Mouse (Mus musculus) heart, postnatal 25 days (tissue): ENCODE results near the gene Fgfr2. TPM values are rescaled to one million over a fixed set of nuclear protein-coding genes. Genes with fewer than 3 reads are reported as not detected.
A peak's percentile ranks its signal among the peaks of the same experiment; 100 is the strongest.

Experiments used
- DNase-seq: peaks from one replicate; pipeline ENCODE4 v3.0.0; 2022; ENCODE audit warnings: low spot score
- intact Hi-C: fragments of 180-260 bp; cut with DNase I; formaldehyde crosslinking; loops from one replicate; pipeline ENCODE4 v1.15.1; 2025
- total RNA-seq, 2 experiments: library from RNA; stranded (reverse); gene quantifications; 2 replicates each; pipeline ENCODE4 v1.2.3; 2021

Fgfr2 gene
- total RNA-seq, 2 experiments from 2014 or later, result 1.7 to 1.8 TPM

DNA sequence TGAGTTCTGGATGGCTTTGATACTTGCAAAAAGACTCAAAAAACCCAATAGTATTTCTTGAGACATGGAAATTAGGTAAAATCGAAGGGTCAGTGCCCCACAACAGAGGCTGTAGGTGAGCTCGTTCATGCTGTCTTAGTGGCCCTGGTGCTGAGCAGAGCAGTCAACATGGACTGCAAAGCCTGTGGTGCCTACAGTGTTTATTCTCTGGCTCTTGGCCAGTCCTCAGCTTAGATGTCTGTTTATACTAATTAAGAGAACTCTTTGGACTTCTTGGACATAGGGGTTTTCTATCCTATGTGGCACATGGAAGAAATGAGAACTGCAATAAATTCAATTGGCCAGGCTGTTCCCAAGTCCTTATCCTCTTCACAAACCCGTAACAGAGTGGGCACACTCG lies 2811.8 kb downstream of the Fgfr2 start:
- intact Hi-C loops, result no loop called here
- no peak for DNase-seq

- no peak for DNase-seq
- intact Hi-C loops, result no loop called here
Observed at GRCm38 (mm10) chr7:130309180-130309579, 2814.0 kb downstream of the Fgfr2 start.

GRCm38 (mm10) chr7:130307036-130307435 lies 2816.1 kb downstream of the Fgfr2 start:
- no peak for DNase-seq
- intact Hi-C loops, result no loop called here

GRCm38 (mm10) chr7:130304642-130305041 lies 2818.5 kb downstream of the Fgfr2 start:
- intact Hi-C loops, result no loop called here
- no peak for DNase-seq

DNA sequence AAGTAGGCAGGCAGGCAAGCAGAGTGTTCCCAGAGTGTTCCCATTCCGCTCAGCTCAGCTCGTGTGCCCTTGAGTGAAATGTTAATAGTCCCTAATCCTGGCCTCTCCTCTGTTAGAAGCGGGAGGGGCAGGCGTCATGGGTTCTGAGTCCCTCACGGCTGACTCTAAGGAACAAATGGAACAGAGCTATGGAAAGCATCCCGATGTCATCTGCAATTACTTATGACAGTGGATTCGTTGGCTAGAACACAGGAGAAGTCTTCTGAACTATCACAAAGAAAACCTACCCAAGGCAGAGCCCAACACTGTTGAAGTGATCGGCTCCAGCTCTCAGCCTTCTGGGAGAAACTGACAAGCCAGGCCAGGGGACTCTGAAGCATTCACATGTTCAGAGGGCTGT lies 2819.7 kb downstream of the Fgfr2 start:
- intact Hi-C loops, result no loop called here
- DNase-seq, result no peak

DNA sequence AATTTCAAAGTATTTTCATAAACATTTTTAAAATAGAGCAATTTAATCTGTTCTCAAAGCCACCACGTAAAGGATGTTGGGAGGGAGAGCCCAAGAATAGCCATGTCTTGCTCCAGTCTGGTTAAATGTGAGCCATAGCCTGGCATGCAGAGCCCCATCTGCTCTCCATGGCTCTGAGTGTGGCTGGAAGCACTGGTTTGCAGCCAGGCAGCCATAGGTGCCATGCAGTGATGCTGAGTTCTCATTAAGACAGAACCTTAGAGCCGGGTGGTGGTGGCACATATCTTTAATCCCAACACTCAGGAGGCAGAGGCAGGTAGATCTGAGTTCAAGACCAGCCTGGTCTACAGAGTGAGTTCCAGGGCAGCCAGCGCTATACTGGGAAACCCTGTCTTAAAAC lies 2822.5 kb downstream of the Fgfr2 start:
- intact Hi-C loops, result no loop called here
- DNase-seq, result no peak

- DNase-seq, result no peak
- intact Hi-C loops, result no loop called here
Observed at GRCm38 (mm10) chr7:130298926-130299594, 2824.1 kb downstream of the Fgfr2 start.

DNA sequence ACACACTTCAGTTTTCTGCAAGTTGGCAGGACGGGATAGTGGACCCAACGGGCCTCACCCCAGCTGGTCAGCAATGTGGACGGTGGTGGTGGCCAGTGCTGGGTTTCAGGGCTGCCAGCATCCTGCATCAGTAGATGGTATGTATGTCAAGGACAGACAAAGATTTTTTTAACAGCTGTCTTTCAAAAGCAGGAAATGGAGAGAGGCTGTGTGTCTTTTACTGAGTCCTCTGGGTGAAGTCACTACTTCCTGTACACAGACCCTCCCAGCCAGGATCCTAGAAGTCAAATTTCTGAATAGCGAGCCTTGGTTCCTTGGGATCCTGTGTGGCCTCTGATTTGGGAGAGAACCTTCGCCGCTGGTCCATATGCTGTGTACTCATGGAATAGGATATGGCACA lies 2832.0 kb downstream of the Fgfr2 start:
- intact Hi-C loops, result no loop called here
- DNase-seq, result no peak

DNA sequence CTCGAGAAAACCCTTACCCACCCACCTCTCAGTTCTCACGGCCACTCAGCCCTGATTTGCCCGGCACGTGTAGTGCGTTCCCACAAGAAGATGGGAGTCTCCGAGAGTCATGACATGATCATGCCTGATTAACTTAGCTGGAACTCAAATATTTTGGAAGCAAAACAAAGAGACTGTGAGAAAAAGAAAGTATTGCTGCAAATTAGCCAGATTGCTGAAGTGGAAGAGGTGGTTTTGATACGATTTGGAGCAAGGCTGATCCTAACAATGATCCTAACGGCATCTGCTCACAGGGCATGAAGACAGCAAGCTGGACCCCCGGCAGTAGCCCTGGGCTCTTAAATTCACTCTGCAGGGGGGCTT lies 2833.7 kb downstream of the Fgfr2 start:
- no peak for DNase-seq

DNA sequence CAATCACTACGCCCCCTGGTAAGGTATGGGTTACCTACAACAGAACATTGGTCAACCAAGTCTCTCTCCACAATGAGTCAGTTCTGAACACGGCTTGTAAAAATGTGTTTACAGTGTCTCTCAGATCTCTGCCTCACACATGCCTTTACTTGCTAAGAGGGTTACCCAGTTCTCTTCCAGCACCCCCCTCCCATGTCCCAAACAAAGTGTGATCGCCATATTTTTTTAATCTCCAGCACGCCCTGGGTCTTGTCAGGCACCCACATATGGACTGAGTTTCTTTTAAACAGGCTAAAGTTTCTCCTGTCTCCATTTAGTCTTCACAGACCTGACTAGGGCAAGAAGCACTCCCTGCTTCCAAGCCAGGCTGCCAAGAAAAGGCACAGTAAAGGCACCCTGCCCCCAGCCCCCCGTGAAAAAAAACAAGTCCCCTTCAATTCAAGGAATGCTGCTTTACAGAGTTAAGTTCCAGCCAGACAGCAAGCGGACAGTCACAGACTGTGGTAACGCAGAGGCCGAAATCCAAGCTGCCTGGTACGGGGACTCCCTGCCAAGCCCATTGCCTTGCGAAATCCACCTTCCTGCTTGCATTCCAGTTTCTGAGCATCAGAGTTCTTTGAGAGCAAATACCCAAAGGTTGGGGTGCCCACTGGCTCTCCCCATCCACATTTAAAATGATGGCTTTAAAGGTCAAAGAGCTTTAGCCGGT lies 2834.3 kb downstream of the Fgfr2 start:
- intact Hi-C loops, result no loop called here
- no peak for DNase-seq

More for the DNA sequence above, 2833.7 kb downstream of the Fgfr2 start:
- intact Hi-C loops, result no loop called here

GRCm38 (mm10) chr7:130288248-130288647 lies 2834.9 kb downstream of the Fgfr2 start:
- intact Hi-C loops, result no loop called here
- no peak for DNase-seq

DNA sequence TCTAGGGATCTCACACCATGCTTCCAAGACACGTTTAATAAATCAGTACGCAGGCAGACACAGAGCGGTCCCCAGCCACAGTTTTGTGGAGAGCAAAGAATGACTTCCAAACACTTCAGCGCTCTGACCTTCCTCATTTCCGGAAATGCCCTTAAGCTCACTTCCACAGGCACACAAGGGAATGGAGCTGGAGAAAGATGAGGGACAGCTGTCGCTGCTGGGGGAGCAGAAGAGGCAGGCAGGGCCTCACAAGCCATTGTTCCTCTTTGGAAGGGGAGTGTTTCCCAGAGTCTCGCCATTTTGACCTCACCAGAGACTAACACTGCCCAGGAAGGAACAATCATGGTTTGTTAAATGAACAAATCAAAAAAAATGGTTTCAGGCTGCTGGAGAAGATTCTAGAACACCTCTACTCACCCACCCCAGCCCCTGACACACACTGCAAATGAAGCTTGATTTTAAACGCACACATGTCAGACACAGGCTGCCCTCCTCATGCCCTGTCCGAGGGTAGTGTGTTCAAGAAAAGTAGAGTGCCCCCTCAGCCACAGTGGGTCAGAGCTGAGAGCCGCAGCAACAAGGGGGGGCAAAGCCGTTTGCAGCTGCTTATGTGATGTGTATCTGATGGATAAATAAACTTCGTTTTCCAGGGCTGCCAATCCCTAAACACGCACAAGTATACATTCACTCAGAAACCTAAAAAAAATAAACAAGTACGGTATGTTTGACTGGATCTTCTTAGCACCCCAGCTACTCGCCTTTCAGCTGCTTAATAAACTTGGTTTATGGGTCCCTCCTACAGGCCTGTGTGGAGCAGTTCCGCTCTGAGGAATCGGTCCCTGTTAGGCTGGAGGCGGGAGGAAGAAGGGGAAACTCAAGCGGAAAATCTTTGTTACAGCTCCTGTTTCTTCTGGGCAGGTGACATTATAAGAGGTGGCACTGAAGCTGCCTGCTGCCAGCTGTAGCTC lies 2844.1 kb downstream of the Fgfr2 start:
- no peak for DNase-seq
- intact Hi-C loops, result loop anchor here (10.0 kb wide), 1 partner anchor 106 kb away; no protein-coding TSS in a partner anchor

DNA sequence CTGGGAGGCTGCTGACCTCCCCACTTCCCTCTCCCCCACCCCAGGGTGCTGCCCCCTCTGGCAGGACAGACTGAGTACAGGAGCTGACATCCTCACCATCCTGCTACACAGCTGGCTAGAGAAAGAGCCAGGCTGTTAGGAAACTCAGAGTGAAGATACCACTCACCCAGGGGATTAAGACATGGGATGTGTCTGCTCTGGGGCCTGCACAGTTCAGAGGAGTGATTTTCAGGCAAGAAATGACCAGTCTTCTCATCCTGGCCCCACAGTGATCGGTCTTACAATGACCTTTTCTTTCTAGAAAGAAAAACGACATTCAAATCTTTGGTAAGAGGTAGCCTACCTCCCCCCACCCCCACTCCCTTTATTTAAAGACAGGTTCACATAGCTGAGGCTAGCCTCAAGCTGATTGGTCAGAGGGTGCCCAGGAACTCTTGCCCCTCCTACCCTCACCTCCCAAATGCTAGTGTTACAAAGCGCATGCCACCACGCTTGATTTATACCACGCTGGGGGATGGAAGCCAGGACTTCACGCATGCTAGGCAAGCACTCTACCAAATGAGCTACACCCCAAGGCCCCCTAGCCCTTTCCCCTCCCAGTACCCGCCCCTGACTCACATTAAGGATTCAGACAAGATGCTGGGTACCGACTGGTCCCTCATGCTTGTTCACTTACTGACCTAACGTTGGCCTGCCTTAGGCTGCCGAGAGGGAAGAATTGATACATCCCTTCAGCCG lies 2845.0 kb downstream of the Fgfr2 start:
- no peak for DNase-seq
- intact Hi-C loops, result loop anchor here (10.0 kb wide), 1 partner anchor 107 kb away; no protein-coding TSS in a partner anchor

GRCm38 (mm10) chr7:130273265-130273664 lies 2849.9 kb downstream of the Fgfr2 start:
- intact Hi-C loops, result loop anchor here (1.0 to 10.0 kb wide), 4 partner anchors 48 to 620 kb away; no protein-coding TSS in a partner anchor
- peak; percentile 44 for DNase-seq

DNA sequence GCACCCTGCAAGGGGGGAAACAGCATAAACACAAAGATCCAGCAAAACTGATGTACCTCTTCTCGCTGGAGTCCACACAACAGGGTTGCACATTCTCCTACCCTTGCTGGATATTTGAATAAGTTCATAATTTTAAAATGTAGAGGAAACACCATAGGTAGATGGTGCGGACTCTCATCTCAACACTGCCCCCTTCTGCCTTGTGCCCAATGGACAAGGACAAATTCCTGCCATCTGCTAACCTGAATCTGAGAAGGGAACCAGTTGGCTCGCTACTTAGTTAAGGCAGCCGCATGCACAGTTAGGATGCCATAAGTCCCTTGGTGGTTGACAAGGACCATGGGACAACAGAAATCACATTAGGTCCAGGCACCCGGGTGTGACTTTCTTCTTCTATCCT lies 2852.3 kb downstream of the Fgfr2 start:
- no peak for DNase-seq
- intact Hi-C loops, result loop anchor here (5.0 to 10.0 kb wide), 2 partner anchors 114 to 206 kb away; no protein-coding TSS in a partner anchor

GRCm38 (mm10) chr7:130269124-130269867 lies 2853.9 kb downstream of the Fgfr2 start:
- intact Hi-C loops, result no loop called here
- no peak for DNase-seq

GRCm38 (mm10) chr7:130267099-130267498 lies 2856.1 kb downstream of the Fgfr2 start:
- DNase-seq, result no peak
- intact Hi-C loops, result no loop called here

DNA sequence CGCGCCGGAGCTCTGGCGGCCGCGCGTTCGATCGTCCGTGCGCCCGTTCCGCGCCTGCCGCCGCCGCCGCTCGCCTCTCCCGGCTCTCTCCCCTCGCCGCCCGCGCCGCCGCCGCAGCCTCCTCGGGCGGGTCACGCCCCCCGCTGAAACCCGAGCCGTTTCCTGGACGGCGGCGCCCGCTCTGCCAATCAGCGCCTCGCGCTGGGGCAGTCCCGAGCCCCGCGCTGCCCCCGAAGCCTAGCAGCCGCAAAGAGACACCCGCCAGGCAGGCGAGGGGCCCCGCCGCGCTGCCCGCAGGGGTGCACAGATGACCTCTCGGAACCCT lies 2857.0 kb downstream of the Fgfr2 start:
- intact Hi-C loops, result no loop called here
- peak; percentile 74 for DNase-seq
